Mouse (Mus musculus): ENCODE measurements around the gene Nutm1.

Nutm1 gene

DNA sequence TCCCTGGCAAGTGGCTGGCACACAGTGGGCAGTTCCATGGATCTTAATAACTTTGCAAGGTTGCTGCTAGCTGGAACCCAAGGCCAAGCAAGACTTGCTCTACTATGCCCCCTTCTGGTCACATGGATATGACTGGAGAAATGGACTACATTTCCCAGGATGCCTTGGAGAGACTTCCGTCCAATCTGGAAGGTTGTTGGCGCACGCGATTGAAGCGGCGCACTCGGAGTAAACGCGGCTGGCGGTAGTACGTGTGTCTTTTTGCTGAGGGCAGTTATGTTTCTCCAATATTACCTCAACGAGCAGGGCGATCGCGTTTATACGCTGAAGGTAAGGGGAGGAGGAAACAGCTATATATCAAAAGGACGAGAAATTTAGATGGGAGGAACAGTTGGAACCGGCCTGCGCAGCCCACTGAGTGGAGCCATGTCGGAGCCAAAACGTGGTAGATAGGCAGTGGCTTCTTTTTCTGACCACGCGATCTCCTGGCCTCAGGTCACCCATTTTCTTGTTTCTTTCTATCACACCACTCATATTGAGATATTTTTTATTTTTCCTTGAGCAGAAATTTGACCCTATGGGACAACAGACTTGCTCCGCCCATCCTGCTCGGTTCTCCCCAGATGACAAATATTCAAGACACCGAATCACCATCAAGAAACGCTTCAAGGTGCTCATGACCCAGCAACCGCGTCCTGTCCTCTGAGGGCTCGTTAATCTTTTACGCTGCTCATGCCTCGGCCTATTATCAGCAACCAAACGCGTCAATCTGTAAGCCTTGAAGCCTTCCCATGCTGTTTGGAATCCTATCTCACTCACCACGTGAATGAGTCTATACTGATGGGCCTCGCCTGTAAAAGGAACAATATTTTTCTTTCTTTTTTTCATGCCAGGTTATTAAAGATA is 2.9 kb upstream of the Nutm1 start, which contains the start of gene Nop10:
Gene Nop10 (plus strand): TSS at position 179 of the 906 bp plus-strand sequence.
- DNase-seq (ENCODE audit: low read depth, low spot score), result peak; percentile 81

DNA sequence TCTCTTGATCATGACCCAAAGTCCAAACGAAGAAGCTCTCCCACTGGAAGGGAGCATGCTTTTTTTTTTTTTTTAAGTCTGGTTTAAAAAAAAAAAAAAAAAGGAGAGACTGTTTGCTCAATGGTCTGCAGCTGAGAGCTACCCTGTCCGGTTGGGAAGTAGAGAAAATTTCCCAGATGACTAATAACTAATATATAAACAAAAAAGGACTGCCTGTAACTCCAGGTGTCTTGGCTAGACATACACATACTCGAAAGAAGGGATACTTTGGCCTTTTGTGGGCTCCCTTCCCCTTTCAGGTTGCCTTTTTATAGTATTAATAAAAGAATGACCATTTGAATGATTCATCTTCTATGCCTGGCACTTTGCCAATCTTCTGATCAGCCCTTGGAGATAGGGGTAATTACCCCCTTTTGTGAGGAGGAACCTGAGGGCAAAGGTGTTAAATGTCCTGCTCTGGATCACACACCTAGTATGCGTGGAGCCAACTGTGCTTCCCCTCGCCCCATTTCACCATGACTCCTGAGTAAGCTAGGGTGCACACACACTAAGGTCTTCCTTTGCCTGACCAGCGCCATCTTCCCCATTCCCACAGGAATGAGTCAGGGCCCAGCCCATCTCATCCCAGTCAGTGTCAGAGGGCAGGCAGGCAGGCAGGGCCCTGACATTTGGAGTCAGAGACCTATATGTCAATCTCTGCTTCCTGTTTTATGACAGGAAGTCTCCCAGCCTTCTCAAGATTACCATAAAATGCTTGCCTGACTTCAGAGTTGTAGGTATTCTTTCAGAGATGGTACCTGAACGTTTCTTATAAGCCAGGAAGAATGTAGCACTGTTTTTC is 4.2 kb downstream of the Nutm1 start:
- no peak for DNase-seq (ENCODE audit: low read depth, low spot score)

DNA sequence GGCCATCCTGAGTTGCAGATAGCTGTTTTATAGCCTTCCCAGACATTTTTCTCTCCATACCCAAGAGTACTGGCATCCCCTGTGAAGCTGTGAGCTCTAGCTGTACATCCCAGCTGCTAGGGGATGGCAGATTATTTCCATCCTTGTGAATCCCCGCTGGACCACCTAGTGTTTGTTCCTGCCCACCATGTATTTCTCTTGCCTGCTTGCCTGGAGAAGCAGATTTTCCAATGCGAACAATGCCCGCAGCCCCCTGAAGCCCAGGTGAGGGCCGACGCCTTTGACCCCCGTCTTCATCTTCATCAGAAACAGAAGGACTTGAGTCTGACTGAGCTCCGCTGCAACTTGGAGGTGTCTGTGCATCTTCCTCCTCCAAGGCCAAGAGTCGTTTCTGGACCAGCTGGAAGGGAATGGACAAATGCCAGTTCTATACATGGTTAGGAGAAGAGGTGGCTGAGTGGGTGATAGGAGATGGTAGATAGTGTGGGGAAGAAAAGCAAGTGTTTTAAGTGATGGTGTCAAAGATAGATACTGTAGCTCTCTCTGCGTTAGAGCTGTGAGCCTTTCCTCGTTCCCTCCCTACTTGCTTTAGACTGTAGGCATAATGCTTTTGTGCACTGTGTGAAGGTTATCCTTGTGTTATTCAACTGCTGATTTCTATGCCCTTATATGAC is 9.2 kb downstream of the Nutm1 start:
- no peak for DNase-seq (ENCODE audit: low read depth, low spot score)

DNA sequence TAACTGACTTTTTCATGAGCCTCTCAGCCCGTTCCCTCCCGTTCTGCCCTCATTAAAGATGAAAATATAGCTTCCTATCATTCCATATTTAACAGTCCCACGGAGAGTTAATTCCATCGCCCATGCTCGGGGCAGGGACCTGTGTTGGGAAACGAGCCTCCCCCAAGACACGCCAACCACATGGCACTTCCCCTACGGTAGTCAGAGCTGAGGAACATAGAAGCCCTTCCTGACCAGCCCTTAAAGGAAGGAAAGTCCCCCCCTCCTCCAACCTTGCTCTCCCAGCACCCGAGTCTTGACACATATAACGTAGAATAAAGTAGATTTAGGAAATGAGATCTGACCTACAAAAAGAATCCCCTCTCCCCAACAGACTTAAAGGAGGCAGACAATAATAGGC is 11.8 kb downstream of the Nutm1 start:
- no peak for DNase-seq (ENCODE audit: low read depth, low spot score)

DNA sequence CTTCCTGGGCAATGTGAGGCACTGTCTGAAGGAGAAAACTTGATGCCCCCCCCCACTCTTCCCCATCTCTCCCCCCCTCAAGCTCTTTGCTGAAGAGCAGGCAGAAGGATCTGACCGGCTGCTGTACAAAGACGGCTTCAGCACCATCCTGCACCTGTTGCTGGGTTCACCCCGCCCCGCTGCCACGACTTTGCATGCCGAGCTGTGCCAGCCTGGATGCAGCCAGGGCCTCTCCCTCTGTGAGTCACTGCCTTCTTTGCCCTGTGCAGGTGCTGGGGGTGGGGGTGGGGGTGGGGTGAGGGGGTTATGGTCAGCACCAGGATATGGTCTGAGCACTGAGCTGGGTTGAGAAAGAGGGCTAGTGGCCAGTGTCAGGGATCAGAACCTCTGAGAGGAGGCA is 12.9 kb downstream of the Nutm1 start:
- DNase-seq (ENCODE audit: low read depth, low spot score), result no peak

DNA sequence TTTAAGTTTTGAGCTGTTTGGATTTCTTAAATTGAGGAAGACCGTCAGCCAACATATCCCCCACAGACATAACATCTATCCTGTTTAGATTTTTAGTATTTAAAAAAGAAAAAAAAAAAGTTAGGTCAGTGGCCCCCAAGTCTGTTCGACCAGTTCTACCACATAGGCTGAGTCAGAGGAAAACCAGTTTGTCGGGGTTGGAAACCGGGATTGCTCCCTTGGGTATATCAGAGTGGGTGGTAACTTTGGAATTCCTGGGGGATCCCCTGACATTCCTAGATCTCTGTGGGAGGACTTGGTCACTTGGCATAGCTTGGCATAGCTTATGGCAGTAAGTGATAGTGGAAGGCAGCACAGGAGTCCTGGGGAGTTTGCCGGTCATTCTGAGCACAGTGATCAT is 13.8 kb downstream of the Nutm1 start:
- DNase-seq (ENCODE audit: low read depth, low spot score), result no peak

DNA sequence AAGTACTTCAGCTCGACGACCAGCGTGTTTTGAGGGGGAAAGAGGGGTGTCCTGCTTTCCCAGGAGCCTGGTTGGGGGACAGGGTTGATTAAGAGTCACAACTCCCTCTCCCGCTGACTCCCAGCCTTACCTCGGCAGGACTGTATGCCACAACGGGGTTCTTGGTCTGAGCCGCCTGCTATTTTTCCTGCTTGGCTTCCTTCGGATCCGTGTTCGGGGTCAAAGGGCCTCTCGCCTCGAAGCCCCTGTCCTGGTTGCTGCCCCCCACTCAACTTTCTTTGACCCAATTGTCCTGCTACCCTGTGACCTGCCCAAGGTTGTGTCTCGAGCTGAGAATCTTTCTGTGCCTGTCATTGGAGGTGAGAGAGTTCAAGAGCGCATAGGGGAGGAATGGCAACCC is 17.3 kb downstream of the Nutm1 start:
- no peak for DNase-seq (ENCODE audit: low read depth, low spot score)

DNA sequence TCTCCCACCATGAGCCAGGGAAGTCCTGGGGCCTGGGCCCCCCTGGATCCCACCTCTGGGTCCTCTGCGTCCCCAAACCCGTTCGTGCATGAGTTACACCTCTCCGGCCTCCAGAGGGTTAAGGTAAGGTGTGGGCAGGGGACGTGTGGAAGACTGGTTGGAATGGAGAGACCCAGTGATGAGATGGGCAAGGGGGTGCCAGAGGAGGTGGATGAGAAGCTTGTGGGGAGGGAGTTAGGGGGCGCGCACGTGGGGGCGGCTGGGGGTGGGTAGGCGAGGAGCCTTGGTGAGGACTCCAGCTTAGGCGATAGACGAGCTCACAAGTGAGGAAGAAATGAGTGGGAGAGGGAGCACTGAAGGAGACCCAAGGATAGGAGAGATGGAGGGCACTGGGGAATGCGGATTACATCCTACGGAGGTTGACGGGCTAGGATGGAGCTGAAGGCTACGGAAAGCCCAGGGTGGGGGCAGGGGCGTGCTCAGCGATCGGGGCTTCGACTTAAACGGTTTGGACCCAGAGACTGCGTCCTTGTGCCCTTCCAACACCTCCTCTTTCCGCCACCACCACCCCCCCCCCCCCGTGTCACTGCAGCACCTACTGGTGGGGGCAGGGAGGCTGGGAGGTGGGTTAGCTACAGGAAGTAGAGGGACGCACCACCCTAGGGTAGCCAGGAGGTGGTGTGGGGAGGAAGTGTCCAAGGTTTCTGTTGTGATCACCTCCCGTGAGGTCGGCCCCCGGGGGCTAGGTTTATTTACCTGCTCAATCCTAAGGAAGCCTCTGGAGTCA is 19.0 kb downstream of the Nutm1 start:
- DNase-seq (ENCODE audit: low read depth, low spot score), result peak; percentile 27

DNA sequence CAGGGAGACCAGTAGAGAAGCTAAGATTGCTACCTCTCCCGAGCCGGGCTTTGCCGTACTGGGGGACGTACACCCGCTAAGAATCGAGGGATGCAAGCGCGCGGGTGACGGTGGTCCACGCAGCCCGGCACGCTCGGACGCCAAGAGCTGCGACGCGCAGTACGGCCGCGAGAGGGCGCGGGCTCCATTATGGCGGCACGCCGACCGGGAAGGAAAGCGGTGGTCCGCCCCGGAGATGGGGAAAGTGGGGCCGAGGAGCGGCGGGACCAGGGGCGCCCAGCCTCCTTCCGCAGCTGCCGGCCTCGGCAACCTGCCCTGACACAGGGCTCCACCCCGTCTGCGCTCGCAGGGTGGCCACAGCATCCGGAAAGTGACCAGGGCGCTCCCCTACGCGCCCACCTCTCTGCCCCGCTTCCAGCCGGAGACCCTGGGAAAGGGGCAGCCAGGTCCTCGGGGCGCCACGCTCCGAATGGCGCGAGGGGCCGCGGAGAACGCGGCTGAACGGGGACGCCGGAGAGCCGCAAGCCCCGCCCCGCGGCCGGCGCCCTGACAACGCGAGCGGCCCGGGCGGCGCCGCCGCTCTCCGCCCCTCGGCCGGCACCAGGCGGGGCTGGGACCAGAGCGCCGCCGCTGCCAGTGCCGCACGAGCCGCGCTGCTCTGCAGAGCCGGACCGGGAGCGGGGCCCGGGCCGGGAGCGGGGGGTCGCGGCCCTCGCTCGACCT is 19.7 kb downstream of the Nutm1 start, which contains the start of gene Lpcat4:
Gene Lpcat4 (plus strand): TSS at position 257 of the 723 bp plus-strand sequence.
- DNase-seq (ENCODE audit: low read depth, low spot score), result peak; percentile 77

DNA sequence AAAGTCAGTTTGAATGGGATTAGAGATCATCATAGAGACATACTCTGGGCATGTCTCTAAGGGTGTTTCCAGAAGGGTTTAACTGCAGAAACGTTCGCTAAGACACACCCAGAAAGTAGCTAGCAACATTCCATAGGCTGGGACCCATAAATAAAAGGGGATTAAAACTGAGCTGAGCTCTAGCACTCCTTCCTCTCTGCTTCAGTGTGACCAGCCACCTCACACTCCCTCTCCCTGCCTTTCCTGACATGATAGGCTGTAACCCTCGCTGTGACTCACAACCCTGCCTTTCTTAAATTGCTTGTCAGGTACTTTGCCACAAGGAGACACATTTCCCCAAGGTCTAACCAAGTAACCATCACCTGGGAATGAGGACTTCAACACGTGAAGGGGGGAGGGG is 21.1 kb downstream of the Nutm1 start:
- DNase-seq (ENCODE audit: low read depth, low spot score), result no peak

DNA sequence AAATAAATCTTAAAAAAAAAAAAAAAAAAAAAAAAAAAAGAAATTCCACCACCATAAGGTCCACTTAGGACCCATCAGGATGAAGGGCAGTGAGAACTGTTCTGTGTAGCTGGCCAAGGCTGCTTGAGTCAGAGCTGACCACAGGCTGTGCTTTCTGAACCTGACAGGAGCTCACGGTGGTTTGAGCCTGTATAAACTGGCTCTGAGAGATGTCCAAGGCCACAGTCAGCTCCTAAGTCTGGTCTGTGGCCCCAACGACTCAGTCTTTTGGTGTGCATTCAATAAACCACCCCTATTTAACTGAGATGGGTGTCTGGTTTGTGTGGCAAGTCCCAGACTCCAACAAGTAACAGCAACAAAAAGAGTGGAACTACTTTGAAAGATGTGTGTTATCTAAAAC is 22.5 kb downstream of the Nutm1 start:
- DNase-seq (ENCODE audit: low read depth, low spot score), result no peak

DNA sequence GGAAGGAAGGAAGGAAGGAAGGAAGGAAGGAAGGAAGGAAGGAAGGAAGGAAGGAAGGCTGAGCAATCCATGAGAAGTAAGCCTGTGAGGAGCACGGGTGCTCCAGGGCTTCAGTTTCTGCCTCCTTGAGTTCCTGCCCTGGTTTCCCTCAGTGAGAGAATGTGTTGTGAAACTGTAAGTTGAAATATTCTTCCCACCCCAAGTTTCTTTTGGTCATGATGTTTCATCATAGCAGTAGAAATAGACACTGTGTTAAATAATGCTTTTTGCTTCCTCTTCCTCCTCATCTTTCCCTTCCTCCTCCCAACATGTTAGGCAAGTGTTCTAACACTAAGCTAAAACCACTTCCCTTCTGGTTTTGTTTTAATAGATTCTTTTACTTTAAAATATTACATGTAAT is 26.5 kb downstream of the Nutm1 start:
- no peak for DNase-seq (ENCODE audit: low read depth, low spot score)

DNA sequence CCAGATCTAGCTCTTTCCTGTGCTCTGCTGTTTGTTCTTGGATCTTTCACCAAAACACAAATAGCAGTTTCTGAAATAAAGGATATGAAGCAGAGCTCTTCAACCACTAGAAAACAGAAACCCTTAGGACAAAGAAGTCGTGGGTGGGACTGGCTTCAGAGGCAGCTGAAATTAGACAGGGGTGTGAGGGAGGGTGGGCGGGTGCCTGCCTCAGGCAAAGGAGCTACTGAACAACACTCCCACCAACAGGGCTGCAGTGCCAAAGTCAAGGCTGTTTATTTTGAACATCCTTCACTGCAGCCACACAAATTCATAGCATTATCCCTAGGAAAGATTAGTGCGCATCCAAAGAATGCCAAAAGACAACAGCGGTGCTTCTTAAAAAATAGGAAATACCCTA is 34.7 kb downstream of the Nutm1 start:
- no peak for DNase-seq (ENCODE audit: low read depth, low spot score)

DNA sequence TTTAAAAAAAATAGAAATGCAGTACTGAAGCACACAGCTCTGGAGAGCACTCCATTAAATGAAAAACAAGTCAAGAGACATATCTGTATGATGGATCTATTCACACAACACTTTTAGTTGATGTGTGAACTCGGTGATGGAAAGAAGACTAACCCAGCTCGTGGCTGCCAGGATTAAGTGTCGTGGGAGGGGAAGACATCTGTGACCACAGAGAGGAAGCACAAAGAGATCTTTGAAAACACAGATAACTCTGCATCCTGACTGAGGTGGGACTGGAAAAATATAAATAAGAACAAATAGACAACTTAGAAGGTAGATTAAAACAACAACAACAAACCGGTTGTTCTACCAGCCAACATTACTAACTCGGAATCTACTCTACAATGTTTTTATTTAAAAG is 36.5 kb downstream of the Nutm1 start:
- DNase-seq (ENCODE audit: low read depth, low spot score), result no peak

DNA sequence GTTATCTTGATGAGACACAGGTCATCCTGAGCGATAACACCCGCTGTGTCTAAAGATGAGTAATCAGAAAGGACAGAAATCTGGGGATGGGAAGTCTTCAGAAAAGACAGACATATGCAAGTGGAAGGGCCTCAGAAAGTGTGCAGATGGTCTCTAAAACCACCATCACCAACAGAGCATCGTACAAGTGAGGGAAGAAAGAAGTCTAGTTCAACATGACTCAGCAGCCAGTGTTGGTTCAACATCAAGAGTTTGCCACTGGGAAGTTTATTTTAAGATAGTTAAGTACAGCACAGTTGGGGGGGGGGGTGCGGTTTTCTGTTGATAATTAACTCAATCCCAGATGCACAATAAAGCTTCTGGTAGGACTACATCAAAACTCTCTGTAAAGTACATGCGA is 38.2 kb downstream of the Nutm1 start:
- no peak for DNase-seq (ENCODE audit: low read depth, low spot score)

DNA sequence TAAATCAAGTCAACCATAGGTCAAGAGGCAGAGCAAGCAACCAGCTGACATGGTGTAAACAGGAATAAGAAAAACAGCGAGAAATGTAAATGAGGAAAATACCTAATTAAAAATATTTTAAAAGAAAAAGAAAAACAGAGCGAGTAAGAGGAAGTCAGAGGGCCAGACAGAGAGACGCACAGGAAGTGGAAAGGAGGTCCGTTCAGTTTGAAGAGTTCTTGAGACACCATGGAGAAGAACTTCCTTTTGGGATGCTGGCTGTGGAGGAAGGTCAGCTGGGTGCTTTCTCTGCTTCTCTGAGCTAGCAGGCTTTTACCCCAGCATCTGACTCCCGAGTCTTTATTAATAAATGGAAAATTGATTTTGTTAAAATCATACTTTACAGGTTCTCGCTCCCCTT is 41.5 kb downstream of the Nutm1 start:
- DNase-seq (ENCODE audit: low read depth, low spot score), result no peak

DNA sequence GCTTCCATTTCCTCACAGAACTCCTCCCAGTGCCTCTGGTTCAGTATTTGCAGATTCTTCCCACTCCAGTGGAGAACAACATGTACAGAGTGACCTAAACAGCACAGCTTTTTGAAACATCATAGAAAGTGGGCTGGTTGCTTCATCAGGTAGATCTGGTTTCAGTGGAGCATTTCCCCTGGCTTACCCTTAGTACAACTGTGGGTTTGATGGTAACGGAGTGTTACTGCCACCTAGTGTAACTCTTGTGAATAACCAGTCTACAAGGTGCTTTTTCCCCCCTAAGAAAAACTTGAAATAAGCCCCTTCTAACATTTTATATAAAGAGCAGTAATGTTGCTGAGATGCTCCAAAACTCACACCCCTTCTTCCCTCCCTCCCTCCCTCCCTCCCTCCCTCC is 43.1 kb downstream of the Nutm1 start:
- DNase-seq (ENCODE audit: low read depth, low spot score), result no peak

DNA sequence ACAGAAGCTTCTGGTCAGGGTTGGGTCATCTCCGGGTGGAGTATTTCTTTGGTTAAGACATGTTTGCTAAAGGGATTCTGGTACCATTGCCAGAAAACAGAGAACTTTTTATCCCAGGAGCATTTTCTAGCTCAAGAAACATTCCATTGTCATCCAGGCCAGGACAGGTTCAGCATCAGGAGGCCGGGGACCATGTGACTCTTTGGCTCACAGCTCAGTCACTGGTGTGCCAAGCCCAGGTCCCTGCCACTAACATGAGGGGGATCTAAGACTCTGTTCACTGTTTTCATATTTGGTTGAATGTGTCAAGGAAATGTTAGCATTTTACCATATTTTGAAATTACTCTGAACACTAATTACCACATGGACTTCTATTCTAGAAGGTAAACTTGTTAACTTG is 48.4 kb downstream of the Nutm1 start:
- DNase-seq (ENCODE audit: low read depth, low spot score), result no peak

DNA sequence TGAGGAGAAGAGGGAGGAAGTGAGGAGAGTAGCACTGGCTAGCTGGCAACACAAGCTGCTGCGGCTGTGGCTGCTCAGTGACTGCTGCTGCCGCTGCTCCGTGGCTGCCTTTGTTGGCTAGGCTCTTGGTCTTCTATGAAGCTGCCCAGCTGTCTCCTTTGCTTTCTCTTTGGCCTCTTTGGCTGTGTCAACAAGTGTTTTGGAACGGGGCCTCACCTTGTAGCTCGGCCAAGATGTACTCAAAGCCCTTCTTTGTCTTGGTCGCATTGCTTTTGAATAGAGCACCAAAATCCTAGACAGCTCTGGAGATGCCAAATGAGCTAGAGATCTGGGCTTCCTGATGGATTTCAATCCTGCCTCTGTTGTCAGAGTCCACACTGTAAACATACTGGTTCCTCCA is 48.9 kb downstream of the Nutm1 start:
- peak; percentile 5 for DNase-seq (ENCODE audit: low read depth, low spot score)

DNA sequence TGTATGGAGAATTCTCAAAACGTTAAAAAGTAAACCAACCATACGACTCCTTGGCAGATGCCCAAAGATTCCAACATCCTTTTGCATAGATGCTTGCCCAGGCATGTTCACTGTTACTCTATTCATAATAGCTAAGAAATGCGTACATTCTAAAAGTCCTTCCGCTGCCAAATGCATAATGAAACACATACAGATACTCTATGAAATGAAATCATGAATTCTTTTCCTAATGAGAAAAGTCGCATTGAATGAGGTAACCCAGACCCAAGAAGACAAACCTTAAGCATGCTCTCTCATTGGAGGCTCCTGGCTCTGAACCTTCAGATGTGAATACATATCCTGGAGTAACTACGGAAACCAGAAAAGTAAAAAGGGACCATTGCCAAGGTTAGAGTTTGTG is 56.0 kb downstream of the Nutm1 start:
- DNase-seq (ENCODE audit: low read depth, low spot score), result no peak

Measured in retina, postnatal 7 days (tissue).